Mouse (Mus musculus) CD4-positive, CD25-positive, alpha-beta regulatory T cell, adult 4 months (primary cell): ENCODE data around the gene Lypd8. TPM values are rescaled to one million over a fixed set of nuclear protein-coding genes. Genes with fewer than 3 reads are reported as not detected.

Source experiments
- ATAC-seq: one replicate; pipeline ENCODE4 v1.8.0; 2017
- polyA plus RNA-seq, 2 experiments: library from polyadenylated mRNA; unstranded; fragments of 100-300 nt; shearing (Covaris generic); gene quantifications; one replicate each; pipeline ENCODE4 v1.2.1; 2017

Lypd8 gene
- polyA plus RNA-seq, 2 experiments from 2014 or later = not detected

- no peak for ATAC-seq
Measured at GRCm38 (mm10) chr11:58399985-58400645, 21.3 kb downstream of the Lypd8 start.

- no peak for ATAC-seq
Measured at GRCm38 (mm10) chr11:58400655-58401054, 21.8 kb downstream of the Lypd8 start.

- ATAC-seq = no peak
Measured at GRCm38 (mm10) chr11:58408066-58408465, 29.2 kb downstream of the Lypd8 start.

GRCm38 (mm10) chr11:58418336-58418735 is 39.5 kb downstream of the Lypd8 start:
- no peak for ATAC-seq

GRCm38 (mm10) chr11:58420815-58421214 is 42.0 kb downstream of the Lypd8 start, which contains the start of gene 1810065E05Rik:
Gene 1810065E05Rik, plus strand, starts transcription at chr11:58421111.
- no peak for ATAC-seq

GRCm38 (mm10) chr11:58432259-58432658 is 53.4 kb downstream of the Lypd8 start, which contains the start of gene Gm12253:
Gene Gm12253, plus strand, starts transcription at chr11:58432559.
- no peak for ATAC-seq

- ATAC-seq = no peak
Measured at GRCm38 (mm10) chr11:58437866-58438265, 59.0 kb downstream of the Lypd8 start.

Other genes with a start within 250 kb of the Lypd8 start
- 1 to 10 TPM; 6.5 to 7.8 TPM for gene Gemin5, start 210.5 kb upstream of the Lypd8 start, polyA plus RNA-seq
- 10 to 100 TPM; 66.8 to 74.2 TPM for gene Mrpl22, start 207.4 kb upstream of the Lypd8 start, polyA plus RNA-seq
- 100 to 1,000 TPM; 433 to 495 TPM for gene Igtp, start 179.5 kb upstream of the Lypd8 start, polyA plus RNA-seq
- gene Irgm2, start 179.4 kb upstream of the Lypd8 start, polyA plus RNA-seq = 10 to 100 TPM; 51.0 to 68.1 TPM
- gene 4930438A08Rik, start 104.2 kb upstream of the Lypd8 start, polyA plus RNA-seq = not detected
- gene Zfp692, start 72.0 kb upstream of the Lypd8 start, polyA plus RNA-seq = 10 to 100 TPM; 10.7 TPM
- gene Zfp672, start 48.7 kb upstream of the Lypd8 start, polyA plus RNA-seq = 10 to 100 TPM; 37.0 to 46.8 TPM
- gene Sh3bp5l, start 48.3 kb upstream of the Lypd8 start, polyA plus RNA-seq = 1 to 10 TPM; 5.3 to 6.3 TPM
- not detected for gene 1810065E05Rik, start 42.1 kb downstream of the Lypd8 start, polyA plus RNA-seq
- gene Gm12253, start 53.5 kb downstream of the Lypd8 start, polyA plus RNA-seq = not detected
- not detected for gene Lypd9, start 73.9 kb downstream of the Lypd8 start, polyA plus RNA-seq
- not detected for gene Olfr30, start 83.2 kb downstream of the Lypd8 start, polyA plus RNA-seq
- under 1 TPM in 1 of 2 experiments, not detected in 1; 0.23 TPM for gene Olfr332, start 113.5 kb downstream of the Lypd8 start, polyA plus RNA-seq
- not detected for gene Olfr331, start 123.5 kb downstream of the Lypd8 start, polyA plus RNA-seq
- gene Olfr330, start 155.8 kb downstream of the Lypd8 start, polyA plus RNA-seq = not detected
- not detected for gene Olfr329-ps, start 167.4 kb downstream of the Lypd8 start, polyA plus RNA-seq
- not detected for gene Olfr328, start 176.6 kb downstream of the Lypd8 start, polyA plus RNA-seq
- gene Olfr224, start 191.5 kb downstream of the Lypd8 start, polyA plus RNA-seq = under 1 TPM in 1 of 2 experiments, not detected in 1; 0.36 TPM
- not detected for gene Olfr325, start 198.7 kb downstream of the Lypd8 start, polyA plus RNA-seq
- gene Olfr324, start 216.1 kb downstream of the Lypd8 start, polyA plus RNA-seq = not detected
- not detected for gene 2210407C18Rik, start 237.0 kb downstream of the Lypd8 start, polyA plus RNA-seq